Mouse (Mus musculus) hindbrain, embryonic 13.5 days (tissue): Measurements from ENCODE around the gene Pgam5. TPM values are rescaled to one million over a fixed set of nuclear protein-coding genes. Genes with fewer than 3 reads are reported as not detected.

Experiments
- ATAC-seq: fragments of 200-750 bp; cut with Nextera tagmentation; 2 replicates; pipeline ENCODE4 v1.8.0; 2017; ENCODE audit warnings: moderate TSS enrichment; ENCODE audit not compliant: low FRiP score
- H3K27ac ChIP-seq: fragments of 300-500 bp; sonication (generic); 2 replicates; pipeline ENCODE4 v1.5.1; 2015; ENCODE audit warnings: inconsistent platforms, mild to moderate bottlenecking, moderate library complexity
- H3K27me3 ChIP-seq: fragments of 300-500 bp; sonication (generic); 2 replicates; pipeline ENCODE4 v1.6.1; 2015; ENCODE audit warnings: mild to moderate bottlenecking, inconsistent platforms
- H3K36me3 ChIP-seq: fragments of 300-500 bp; sonication (generic); 2 replicates; pipeline ENCODE4 v1.6.1; 2015; ENCODE audit warnings: mild to moderate bottlenecking, inconsistent platforms
- H3K4me1 ChIP-seq: fragments of 300-500 bp; sonication (generic); replicated peaks from 2 replicates; pipeline ENCODE4 v1.6.1; 2015; ENCODE audit warnings: inconsistent platforms
- H3K4me2 ChIP-seq: fragments of 300-500 bp; sonication (generic); 2 replicates; pipeline ENCODE4 v1.6.1; 2015; ENCODE audit warnings: inconsistent platforms, mild to moderate bottlenecking, moderate library complexity
- H3K4me3 ChIP-seq: fragments of 300-500 bp; sonication (generic); 2 replicates; pipeline ENCODE4 v1.5.1; 2015; ENCODE audit warnings: mild to moderate bottlenecking, inconsistent platforms
- H3K9ac ChIP-seq: fragments of 300-500 bp; sonication (generic); 2 replicates; pipeline ENCODE4 v1.6.1; 2015; ENCODE audit warnings: mild to moderate bottlenecking, inconsistent platforms
- H3K9me3 ChIP-seq: fragments of 300-500 bp; sonication (generic); 2 replicates; pipeline ENCODE4 v1.6.1; 2016; ENCODE audit warnings: inconsistent platforms
- WGBS: fragments of 180-500 bp; shearing (Covaris S2); methylation state at CpG from one replicate; pipeline ENCODE4 v1.1.7; 2015; 5-methylcytosine and 5-hydroxymethylcytosine counted together
- polyA plus RNA-seq: library from polyadenylated mRNA; unstranded; fragments of >200 nt; fragmentation: Nextera tagmentation; extraction: Ambion mirVana; gene quantifications from 2 replicates; pipeline ENCODE4 v1.2.1, GENCODE M21; 2015

Pgam5 gene
- polyA plus RNA-seq, 1 experiment from 2014 or later, result 89.4 TPM

DNA sequence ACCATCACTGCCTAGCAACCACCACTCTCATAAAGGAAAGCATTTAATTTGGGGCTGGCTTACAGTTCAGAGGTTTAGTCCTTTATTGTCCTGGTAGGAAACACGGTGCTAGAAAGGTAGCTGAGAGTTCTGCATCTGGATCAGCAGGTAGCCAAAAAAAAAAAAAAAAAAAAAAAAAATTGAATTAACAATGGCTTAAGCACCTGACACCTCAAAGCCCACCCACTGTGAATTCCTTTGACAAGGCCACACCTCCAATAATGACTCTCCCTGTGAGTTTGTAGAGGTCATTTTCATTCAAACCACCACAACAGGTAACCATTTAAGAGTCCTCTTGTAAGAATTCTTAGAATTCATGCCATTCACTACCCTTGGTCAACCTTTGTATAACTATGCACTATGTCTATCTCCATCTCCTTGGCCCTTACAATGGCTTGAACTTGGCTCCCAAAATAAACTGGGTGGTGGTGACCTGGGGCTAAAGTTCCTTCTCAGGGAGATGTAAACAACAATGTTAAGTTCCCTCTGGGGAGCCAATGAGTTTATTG lies 42.3 kb downstream of the Pgam5 start:
- no peak for ATAC-seq
- Histone ChIP-seq H3K27me3 (no peaks in the 10 kb centered on the region), H3K9me3 (no peaks in the 10 kb centered on the region), H3K9ac (no peak overlapping the region), H3K4me1 (peaks cover 16% of the 10 kb centered on the region), H3K4me3 (no peak overlapping the region), H3K27ac (no peak overlapping the region), H3K4me2 (no peak overlapping the region), H3K36me3 (peaks cover 36% of the 10 kb centered on the region)
- WGBS, result 36% methylated on average over 1 of the region's 1 CpGs

DNA sequence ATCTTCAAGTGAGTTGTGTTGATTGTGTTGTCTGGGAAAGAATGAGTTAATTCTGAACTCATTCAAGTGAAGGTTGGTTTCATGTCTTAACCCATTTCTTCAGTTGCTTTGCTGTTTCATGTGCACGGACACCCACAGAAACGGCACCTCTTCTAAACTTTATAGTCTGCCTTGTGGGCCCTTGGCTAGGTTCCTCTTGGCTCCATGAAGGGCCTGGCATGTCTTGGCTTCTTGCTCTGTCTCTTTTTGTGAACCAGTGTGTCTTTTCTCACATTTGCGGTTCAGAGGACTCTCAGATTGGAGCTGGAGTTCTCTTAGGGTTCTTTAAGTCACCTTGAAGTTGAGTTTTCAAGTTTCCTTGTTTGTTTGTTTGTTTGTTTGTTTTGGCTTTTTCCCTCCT lies 44.7 kb downstream of the Pgam5 start:
- H3K9ac ChIP-seq, result no peak overlapping the region
- H3K36me3 ChIP-seq, result peaks cover 59% of the 10 kb centered on the region
- H3K9me3 ChIP-seq, result no peaks in the 10 kb centered on the region
- no peaks in the 10 kb centered on the region for H3K27me3 ChIP-seq
- no peak overlapping the region for H3K27ac ChIP-seq
- H3K4me2 ChIP-seq, result no peak overlapping the region
- no peak overlapping the region for H3K4me3 ChIP-seq
- ATAC-seq, result no peak
- peaks cover 4% of the 10 kb centered on the region for H3K4me1 ChIP-seq
- 92% methylated on average over 3 of the region's 3 CpGs for WGBS

DNA sequence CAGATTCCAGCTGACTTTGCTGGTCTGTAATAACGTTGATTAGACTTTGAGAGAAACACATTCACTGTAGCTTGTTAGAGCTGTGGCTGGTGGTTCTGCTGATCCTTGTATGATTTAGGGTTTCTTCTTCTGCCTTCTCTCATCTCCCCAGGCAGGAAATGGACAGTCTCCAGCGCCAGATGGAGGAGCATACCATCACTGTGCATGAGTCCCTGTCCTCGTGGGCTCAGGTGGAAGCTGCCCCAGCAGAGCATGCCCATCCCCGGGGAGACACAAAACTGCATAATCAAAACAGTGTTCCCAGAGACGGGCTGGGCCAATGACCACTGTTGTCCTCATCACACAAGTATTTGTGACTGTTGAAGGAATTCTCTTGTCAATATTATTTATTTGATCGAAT lies 47.0 kb downstream of the Pgam5 start:
- Histone ChIP-seq H3K9me3 (no peaks in the 10 kb centered on the region), H3K4me2 (no peak overlapping the region), H3K36me3 (peaks cover 80% of the 10 kb centered on the region), H3K27ac (no peak overlapping the region), H3K9ac (no peak overlapping the region), H3K4me1 (no peaks in the 10 kb centered on the region), H3K4me3 (no peak overlapping the region), H3K27me3 (no peaks in the 10 kb centered on the region)
- WGBS, result 88% methylated on average over 6 of the region's 6 CpGs
- no peak for ATAC-seq

DNA sequence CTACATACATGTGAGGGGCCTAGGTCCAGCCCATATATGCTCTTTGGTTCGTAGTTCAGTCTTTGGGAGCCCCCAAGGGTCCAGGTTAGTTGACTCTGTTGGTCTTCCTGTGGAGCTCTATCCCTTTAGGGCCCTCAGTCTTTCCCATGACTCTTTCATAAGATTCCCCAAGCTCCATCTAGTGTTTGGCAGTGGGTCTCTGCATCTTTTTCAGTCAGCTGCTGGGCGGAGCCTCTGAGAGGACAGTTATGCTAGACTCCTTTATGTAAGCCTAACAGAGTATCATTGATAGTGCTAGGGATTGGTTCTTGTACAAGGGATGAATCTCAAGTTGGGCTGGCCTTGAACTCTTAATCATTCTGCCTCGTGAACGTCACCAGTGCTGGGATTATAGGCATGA lies 49.4 kb downstream of the Pgam5 start:
- H3K4me3 ChIP-seq, result no peak overlapping the region
- WGBS, result 93% methylated on average over 4 of the region's 4 CpGs

DNA sequence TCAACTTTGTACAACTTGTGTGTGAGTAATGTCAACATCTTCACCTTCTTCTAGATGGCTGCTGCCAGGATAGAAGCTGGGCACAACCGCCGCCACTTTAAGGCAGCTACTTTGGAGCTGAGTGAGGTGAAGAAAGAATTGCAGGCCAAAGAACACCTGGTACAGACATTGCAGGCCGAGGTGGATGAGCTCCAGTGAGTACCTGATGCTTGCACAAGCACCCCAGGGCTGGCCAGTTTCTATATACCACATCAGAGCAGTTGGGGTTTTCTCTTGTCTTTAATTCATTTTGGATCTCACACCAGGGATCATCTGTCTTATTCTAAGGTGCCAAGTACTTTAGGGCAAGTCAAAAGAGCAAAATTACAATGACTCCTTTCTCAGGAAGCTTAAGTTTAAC lies 52.9 kb downstream of the Pgam5 start:
- H3K4me3 ChIP-seq, result no peak overlapping the region
- H3K36me3 ChIP-seq, result peaks cover 97% of the 10 kb centered on the region
- ATAC-seq, result no peak
- no peaks in the 10 kb centered on the region for H3K9me3 ChIP-seq
- H3K27ac ChIP-seq, result no peak overlapping the region
- WGBS, result 93% methylated on average over 3 of the region's 3 CpGs
- H3K27me3 ChIP-seq, result no peaks in the 10 kb centered on the region
- no peak overlapping the region for H3K4me2 ChIP-seq
- no peaks in the 10 kb centered on the region for H3K4me1 ChIP-seq
- no peak overlapping the region for H3K9ac ChIP-seq

More for the DNA sequence above, 49.4 kb downstream of the Pgam5 start:
- no peaks in the 10 kb centered on the region for H3K4me1 ChIP-seq
- no peaks in the 10 kb centered on the region for H3K27me3 ChIP-seq
- no peaks in the 10 kb centered on the region for H3K9me3 ChIP-seq
- no peak overlapping the region for H3K9ac ChIP-seq
- no peak overlapping the region for H3K27ac ChIP-seq
- peaks cover 87% of the 10 kb centered on the region for H3K36me3 ChIP-seq
- H3K4me2 ChIP-seq, result no peak overlapping the region
- ATAC-seq, result no peak

DNA sequence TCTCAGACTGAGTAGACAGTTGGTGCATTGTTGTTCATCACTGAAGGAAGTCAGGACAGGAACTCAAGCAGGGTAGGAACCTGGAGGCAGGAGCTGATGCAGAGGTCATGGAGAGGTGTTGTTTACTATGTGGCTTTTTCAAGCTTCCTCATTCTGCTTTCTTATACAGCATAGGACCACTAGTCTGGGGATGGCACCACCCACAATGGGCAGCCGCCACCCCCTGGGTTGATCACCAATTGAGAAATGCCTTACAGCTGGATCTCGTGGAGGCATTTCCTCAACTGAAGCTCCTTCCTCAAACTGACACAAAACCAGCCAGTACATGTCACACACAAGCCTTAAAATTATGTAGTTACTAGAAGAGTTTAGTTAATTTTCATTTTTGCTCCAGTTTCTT lies 58.4 kb downstream of the Pgam5 start:
- no peak overlapping the region for H3K4me3 ChIP-seq
- WGBS, result 87% methylated on average over 2 of the region's 2 CpGs
- peaks cover 96% of the 10 kb centered on the region for H3K36me3 ChIP-seq
- no peaks in the 10 kb centered on the region for H3K27me3 ChIP-seq
- H3K4me1 ChIP-seq, result no peaks in the 10 kb centered on the region
- no peak overlapping the region for H3K9ac ChIP-seq
- no peak overlapping the region for H3K27ac ChIP-seq
- H3K4me2 ChIP-seq, result no peak overlapping the region
- ATAC-seq, result no peak
- no peaks in the 10 kb centered on the region for H3K9me3 ChIP-seq

Other genes with a start within 250 kb of the Pgam5 start
- gene Gm17655, start 197.4 kb downstream of the Pgam5 start, polyA plus RNA-seq, result 7.4 and 7.6 TPM in 2 replicates
- gene Gm35315, start 175.5 kb downstream of the Pgam5 start, polyA plus RNA-seq, result 0.61 and 0.77 TPM in 2 replicates
- 2.5 and 3.2 TPM in 2 replicates for gene Plcxd1, start 169.9 kb downstream of the Pgam5 start, polyA plus RNA-seq
- gene Gtpbp6, start 161.7 kb downstream of the Pgam5 start, polyA plus RNA-seq, result 53.2 and 55.5 TPM in 2 replicates
- 15.2 and 18.2 TPM in 2 replicates for gene Zfp605, start 159.8 kb downstream of the Pgam5 start, polyA plus RNA-seq
- gene Chfr, start 134.1 kb downstream of the Pgam5 start, polyA plus RNA-seq, result 102 TPM in 2 replicates
- 22.1 and 22.9 TPM in 2 replicates for gene Golga3, start 93.2 kb downstream of the Pgam5 start, polyA plus RNA-seq
- gene Ankle2, start 38.9 kb downstream of the Pgam5 start, polyA plus RNA-seq, result 22.8 and 23.8 TPM in 2 replicates
- 9.8 and 10.5 TPM in 2 replicates for gene Pxmp2, start 16.3 kb upstream of the Pgam5 start, polyA plus RNA-seq
- gene Pole, start 16.4 kb upstream of the Pgam5 start, polyA plus RNA-seq, result 8.2 and 9.1 TPM in 2 replicates
- gene P2rx2, start 73.3 kb upstream of the Pgam5 start, polyA plus RNA-seq, result 5.1 and 6.5 TPM in 2 replicates
- not detected in 2 replicates for gene Lrcol1, start 74.8 kb upstream of the Pgam5 start, polyA plus RNA-seq
- 18.7 and 20.7 TPM in 2 replicates for gene Fbrsl1, start 178.6 kb upstream of the Pgam5 start, polyA plus RNA-seq